Mouse (Mus musculus): ENCODE measurements at regions not wholly inside any gene's neighbourhood (a gene's known extent, or its start where the extent isn't known, plus 50 kb on each side); places are given as distances from the start of the nearest gene placed in this dataset.

- TF ChIP-seq CTCF (IDR thresholded peaks at IDR 0.05; ENCODE audit: extremely low read depth, insufficient read length, insufficient replicate concordance, low read depth, low read length) (no peak), POLR2A (IDR thresholded peaks at IDR 0.05; ENCODE audit: low read depth, low read length) (no peak)
Observed at GRCm38 (mm10) chr4:89034299-89034698, 102.6 kb upstream of the Mtap start.

All from small intestine, adult 2 months (tissue).